Mouse (Mus musculus): ENCODE results near the gene Shkbp1. TPM values are rescaled to one million over a fixed set of nuclear protein-coding genes. Genes with fewer than 3 reads are reported as not detected.

Shkbp1 gene
- polyA plus RNA-seq, 1 experiment from 2014 or later = 10.9 TPM

- Histone ChIP-seq H3K27ac (ENCODE audit: low read depth) (no peak overlapping the region), H3K36me3 (replicated peaks; ENCODE audit: insufficient read depth, low read length) (no peaks in the 10 kb centered on the region), H3K9ac (replicated peaks) (no peak overlapping the region), H3K4me3 (ENCODE audit: low read depth, low read length) (no peak overlapping the region), H3K4me2 (ENCODE audit: low read depth, low read length) (peak overlapping the region; percentile 56), H3K9me3 (ENCODE audit: low read length) (no peaks in the 10 kb centered on the region), H3K27me3 (ENCODE audit: insufficient read depth, low read length) (peaks cover 61% of the 10 kb centered on the region), H3K4me1 (ENCODE audit: insufficient read depth) (peaks cover 16% of the 10 kb centered on the region)
- DNase-seq (no peak), ATAC-seq (peak; percentile 22; the same call in 1 of the 2 replicates)
- TF ChIP-seq CTCF (IDR thresholded peaks at IDR 0.05; ENCODE audit: low read depth) (no peak), EP300 (IDR thresholded peaks at IDR 0.05; ENCODE audit: low read depth) (no peak)
- WGBS (ENCODE audit: insufficient replicate concordance) = 6% methylated on average over 24 of the region's 24 CpGs
These were observed 30.1 kb downstream of the Shkbp1 start for GRCm38 (mm10) chr7:27325697-27326096.

- DNase-seq = peak; percentile 13
- WGBS (ENCODE audit: insufficient replicate concordance) = 49% methylated on average over 18 of the region's 20 CpGs
- H3K27me3 ChIP-seq (ENCODE audit: insufficient read depth, low read length) = peaks cover 53% of the 10 kb centered on the region
These were observed 30.9 kb downstream of the Shkbp1 start for GRCm38 (mm10) chr7:27324928-27325327.

GRCm38 (mm10) chr7:27324161-27324560 lies 31.7 kb downstream of the Shkbp1 start:
- no peak overlapping the region for H3K4me2 ChIP-seq (ENCODE audit: low read depth, low read length)
- no peak overlapping the region for H3K27ac ChIP-seq (ENCODE audit: low read depth)
- TF ChIP-seq EP300 (IDR thresholded peaks at IDR 0.05; ENCODE audit: low read depth) (no peak), CTCF (IDR thresholded peaks at IDR 0.05; ENCODE audit: low read depth) (no peak)
- H3K36me3 ChIP-seq (replicated peaks; ENCODE audit: insufficient read depth, low read length) = no peaks in the 10 kb centered on the region
- DNase-seq (no peak), ATAC-seq (no peak)
- 90% methylated on average over 11 of the region's 11 CpGs for WGBS (ENCODE audit: insufficient replicate concordance)
- H3K9me3 ChIP-seq (ENCODE audit: low read length) = no peaks in the 10 kb centered on the region
- no peak overlapping the region for H3K4me3 ChIP-seq (ENCODE audit: low read depth, low read length)
- H3K27me3 ChIP-seq (ENCODE audit: insufficient read depth, low read length) = peaks cover 46% of the 10 kb centered on the region
- H3K9ac ChIP-seq (replicated peaks) = no peak overlapping the region
- H3K4me1 ChIP-seq (ENCODE audit: insufficient read depth) = peaks cover 3% of the 10 kb centered on the region; the same call in 1 of the 2 replicates

More at GRCm38 (mm10) chr7:27324928-27325327, 30.9 kb downstream of the Shkbp1 start:
- Histone ChIP-seq H3K27ac (ENCODE audit: low read depth) (no peak overlapping the region), H3K9me3 (ENCODE audit: low read length) (no peaks in the 10 kb centered on the region), H3K36me3 (replicated peaks; ENCODE audit: insufficient read depth, low read length) (no peaks in the 10 kb centered on the region), H3K9ac (replicated peaks) (no peak overlapping the region), H3K4me1 (ENCODE audit: insufficient read depth) (peaks cover 9% of the 10 kb centered on the region), H3K4me3 (ENCODE audit: low read depth, low read length) (no peak overlapping the region), H3K4me2 (ENCODE audit: low read depth, low read length) (no peak overlapping the region)
- ATAC-seq = no peak
- TF ChIP-seq CTCF (IDR thresholded peaks at IDR 0.05; ENCODE audit: low read depth) (no peak), EP300 (IDR thresholded peaks at IDR 0.05; ENCODE audit: low read depth) (no peak)

- Histone ChIP-seq H3K4me3 (ENCODE audit: low read depth, low read length) (no peak overlapping the region), H3K36me3 (replicated peaks; ENCODE audit: insufficient read depth, low read length) (no peaks in the 10 kb centered on the region), H3K27me3 (ENCODE audit: insufficient read depth, low read length) (peaks cover 36% of the 10 kb centered on the region), H3K27ac (ENCODE audit: low read depth) (no peak overlapping the region), H3K9ac (replicated peaks) (no peak overlapping the region), H3K9me3 (ENCODE audit: low read length) (no peaks in the 10 kb centered on the region), H3K4me2 (ENCODE audit: low read depth, low read length) (no peak overlapping the region), H3K4me1 (ENCODE audit: insufficient read depth) (peaks cover 3% of the 10 kb centered on the region; the same call in 1 of the 2 replicates)
- WGBS (ENCODE audit: insufficient replicate concordance) = 79% methylated on average over 5 of the region's 5 CpGs
- no peak for DNase-seq
- no peak for TF ChIP-seq CTCF (IDR thresholded peaks at IDR 0.05; ENCODE audit: low read depth)
- no peak for TF ChIP-seq EP300 (IDR thresholded peaks at IDR 0.05; ENCODE audit: low read depth)
- no peak for ATAC-seq
These were observed 32.8 kb downstream of the Shkbp1 start for GRCm38 (mm10) chr7:27323001-27323400.

GRCm38 (mm10) chr7:27322291-27322690 lies 33.5 kb downstream of the Shkbp1 start:
- TF ChIP-seq EP300 (IDR thresholded peaks at IDR 0.05; ENCODE audit: low read depth) = no peak
- TF ChIP-seq CTCF (IDR thresholded peaks at IDR 0.05; ENCODE audit: low read depth) = no peak
- WGBS (ENCODE audit: insufficient replicate concordance) = 31% methylated on average over 13 of the region's 13 CpGs
- Histone ChIP-seq H3K27ac (ENCODE audit: low read depth) (no peak overlapping the region), H3K4me1 (ENCODE audit: insufficient read depth) (peaks cover 3% of the 10 kb centered on the region; the same call in 1 of the 2 replicates), H3K9me3 (ENCODE audit: low read length) (no peaks in the 10 kb centered on the region), H3K4me2 (ENCODE audit: low read depth, low read length) (no peak overlapping the region), H3K36me3 (replicated peaks; ENCODE audit: insufficient read depth, low read length) (no peaks in the 10 kb centered on the region), H3K9ac (replicated peaks) (no peak overlapping the region), H3K27me3 (ENCODE audit: insufficient read depth, low read length) (peaks cover 29% of the 10 kb centered on the region), H3K4me3 (ENCODE audit: low read depth, low read length) (no peak overlapping the region)
- no peak for ATAC-seq
- no peak for DNase-seq

DNA sequence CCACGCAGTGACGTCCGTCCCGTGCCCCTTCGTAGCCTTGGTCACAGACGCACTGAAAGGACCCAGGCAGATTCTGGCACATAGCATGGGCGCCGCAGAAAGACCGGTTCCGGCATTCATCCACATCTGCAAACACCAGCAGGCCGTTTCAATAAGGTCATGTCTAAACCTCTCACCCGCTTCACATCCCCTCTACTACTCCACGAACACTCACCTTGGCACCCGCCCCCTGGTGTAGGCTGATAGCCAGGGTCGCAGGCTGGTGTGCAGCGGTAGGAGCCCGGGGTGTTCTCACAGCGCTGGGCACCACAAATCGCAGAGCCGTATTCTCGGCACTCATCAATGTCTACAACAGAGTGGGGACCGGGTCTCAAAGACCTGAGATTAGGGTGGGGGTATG lies 36.4 kb downstream of the Shkbp1 start:
- H3K4me2 ChIP-seq (ENCODE audit: low read depth, low read length) = no peak overlapping the region
- H3K9me3 ChIP-seq (ENCODE audit: low read length) = no peaks in the 10 kb centered on the region
- 89% methylated on average over 22 of the region's 22 CpGs for WGBS (ENCODE audit: insufficient replicate concordance)
- no peak for ATAC-seq
- no peak overlapping the region for H3K4me3 ChIP-seq (ENCODE audit: low read depth, low read length)
- no peak overlapping the region for H3K9ac ChIP-seq (replicated peaks)
- H3K4me1 ChIP-seq (ENCODE audit: insufficient read depth) = no peaks in the 10 kb centered on the region
- peaks cover 1% of the 10 kb centered on the region; the same call in 1 of the 2 replicates for H3K27me3 ChIP-seq (ENCODE audit: insufficient read depth, low read length)
- H3K36me3 ChIP-seq (replicated peaks; ENCODE audit: insufficient read depth, low read length) = no peaks in the 10 kb centered on the region
- H3K27ac ChIP-seq (ENCODE audit: low read depth) = no peak overlapping the region
- no peak for DNase-seq
- TF ChIP-seq EP300 (IDR thresholded peaks at IDR 0.05; ENCODE audit: low read depth) = no peak

- no peak for ATAC-seq
- Histone ChIP-seq H3K27ac (ENCODE audit: low read depth) (no peak overlapping the region), H3K4me1 (ENCODE audit: insufficient read depth) (no peaks in the 10 kb centered on the region), H3K9me3 (ENCODE audit: low read length) (peaks cover 6% of the 10 kb centered on the region), H3K4me3 (ENCODE audit: low read depth, low read length) (no peak overlapping the region), H3K4me2 (ENCODE audit: low read depth, low read length) (no peak overlapping the region), H3K36me3 (replicated peaks; ENCODE audit: insufficient read depth, low read length) (no peaks in the 10 kb centered on the region), H3K27me3 (ENCODE audit: insufficient read depth, low read length) (peaks cover 2% of the 10 kb centered on the region; the same call in 1 of the 2 replicates), H3K9ac (replicated peaks) (no peak overlapping the region)
- 53% methylated on average over 7 of the region's 7 CpGs for WGBS (ENCODE audit: insufficient replicate concordance)
- no peak for TF ChIP-seq CTCF (IDR thresholded peaks at IDR 0.05; ENCODE audit: low read depth)
- TF ChIP-seq EP300 (IDR thresholded peaks at IDR 0.05; ENCODE audit: low read depth) = no peak
- DNase-seq = no peak
These were observed 39.9 kb downstream of the Shkbp1 start for GRCm38 (mm10) chr7:27315958-27316357.
